Mouse (Mus musculus) cortical plate, adult 2 months (tissue): ENCODE measurements around the gene Irak3. TPM values are rescaled to one million over a fixed set of nuclear protein-coding genes. Genes with fewer than 3 reads are reported as not detected.

Experiments used
- H3K27ac ChIP-seq: fragments of 200-500 bp; 2 replicates; pipeline ENCODE4 v1.5.1; 2012; ENCODE audit warnings: low read length, control low read depth, inconsistent platforms; ENCODE audit not compliant: insufficient read depth
- H3K4me1 ChIP-seq: fragments of 200-500 bp; 2 replicates; pipeline ENCODE4 v1.6.1; 2011; ENCODE audit warnings: low read length; ENCODE audit not compliant: control insufficient read depth, insufficient read depth
- H3K4me3 ChIP-seq: fragments of 200-500 bp; 2 replicates; pipeline ENCODE4 v1.5.1; 2011; ENCODE audit warnings: mild to moderate bottlenecking, low read length, control low read depth; ENCODE audit not compliant: insufficient read depth
- CTCF ChIP-seq: fragments of 200-500 bp; IDR thresholded peaks from 2 replicates; pipeline ENCODE4 v1.5.1; 2011; ENCODE audit warnings: mild to moderate bottlenecking, control low read depth, low read length; ENCODE audit not compliant: insufficient read depth; ENCODE audit errors: extremely low read depth
- POLR2A ChIP-seq: fragments of 200-500 bp; IDR thresholded peaks from 2 replicates; pipeline ENCODE4 v1.6.1; 2011; ENCODE audit warnings: mild to moderate bottlenecking, low read length, control low read depth; ENCODE audit not compliant: insufficient read depth; ENCODE audit errors: extremely low read depth
- polyA plus RNA-seq: library from polyadenylated mRNA; depleted of rRNA; stranded (reverse); fragments of >200 nt; gene quantifications from 2 replicates; pipeline ENCODE4 v1.2.3, GENCODE M21; 2012

Gene Irak3
- polyA plus RNA-seq, 1 experiment, result 0.90 TPM

GRCm38 (mm10) chr10:120189276-120189675 is 12.7 kb downstream of the Irak3 start:
- Histone ChIP-seq H3K4me1 (no peaks in the 10 kb centered on the region), H3K27ac (no peak overlapping the region), H3K4me3 (no peak overlapping the region)
- TF ChIP-seq POLR2A (no peak), CTCF (no peak)

GRCm38 (mm10) chr10:120188513-120188912 is 13.4 kb downstream of the Irak3 start:
- H3K4me1 ChIP-seq, result no peaks in the 10 kb centered on the region
- no peak overlapping the region for H3K27ac ChIP-seq
- H3K4me3 ChIP-seq, result no peak overlapping the region
- TF ChIP-seq CTCF (no peak), POLR2A (no peak)

- no peak for TF ChIP-seq POLR2A
- no peak for TF ChIP-seq CTCF
- no peak overlapping the region for H3K4me3 ChIP-seq
- H3K27ac ChIP-seq, result no peak overlapping the region
- no peaks in the 10 kb centered on the region for H3K4me1 ChIP-seq
Observed at GRCm38 (mm10) chr10:120183342-120183741, 18.6 kb downstream of the Irak3 start.

DNA sequence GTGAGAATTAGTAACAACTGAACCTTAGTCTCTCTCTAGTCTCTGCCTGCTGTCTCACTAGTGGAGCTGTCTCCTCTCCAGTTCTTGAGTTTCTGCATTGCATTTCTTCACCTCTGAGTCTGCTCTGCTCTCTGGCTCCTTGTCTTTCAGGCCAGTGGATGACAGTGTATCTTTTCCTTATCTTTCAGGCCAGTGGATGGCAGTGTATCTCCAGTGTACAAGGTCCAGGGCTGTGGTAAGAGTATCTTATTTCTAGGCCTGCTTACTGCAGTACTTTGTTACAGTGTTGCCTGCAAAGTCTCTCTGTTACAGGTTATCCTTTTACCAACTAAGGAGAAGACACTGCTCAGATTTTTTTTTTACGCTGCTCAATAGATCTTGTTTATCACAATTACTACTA is 19.0 kb downstream of the Irak3 start:
- Histone ChIP-seq H3K4me3 (no peak overlapping the region), H3K27ac (no peak overlapping the region), H3K4me1 (no peaks in the 10 kb centered on the region)
- TF ChIP-seq CTCF (peak; percentile 41; the same call in 1 of the 2 replicates), POLR2A (no peak)

- Histone ChIP-seq H3K27ac (no peak overlapping the region), H3K4me3 (no peak overlapping the region), H3K4me1 (no peaks in the 10 kb centered on the region)
- TF ChIP-seq CTCF (no peak), POLR2A (no peak)
Observed at GRCm38 (mm10) chr10:120174192-120174705, 27.7 kb downstream of the Irak3 start.

DNA sequence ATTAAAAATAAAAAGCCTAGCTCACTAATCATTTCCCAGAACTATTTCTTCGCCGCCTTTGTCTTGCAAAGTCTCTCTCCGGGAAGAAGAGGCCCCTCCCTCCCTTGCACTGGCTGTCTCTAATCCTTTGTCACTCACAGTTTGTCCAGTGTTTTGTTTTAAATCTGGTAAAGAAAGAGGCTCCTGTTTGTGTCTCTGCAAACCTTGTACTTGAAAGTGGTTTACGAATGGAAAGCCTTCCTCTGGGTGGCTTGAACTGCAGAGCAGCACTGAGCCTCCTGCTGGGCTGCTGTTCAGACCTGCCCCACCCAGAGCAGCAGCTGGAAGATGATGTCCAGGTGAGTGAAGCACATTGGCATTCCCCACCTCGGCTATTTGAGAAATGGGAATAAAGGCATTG is 30.6 kb downstream of the Irak3 start:
- Histone ChIP-seq H3K4me1 (no peaks in the 10 kb centered on the region), H3K4me3 (no peak overlapping the region), H3K27ac (no peak overlapping the region)
- TF ChIP-seq POLR2A (no peak), CTCF (no peak)

DNA sequence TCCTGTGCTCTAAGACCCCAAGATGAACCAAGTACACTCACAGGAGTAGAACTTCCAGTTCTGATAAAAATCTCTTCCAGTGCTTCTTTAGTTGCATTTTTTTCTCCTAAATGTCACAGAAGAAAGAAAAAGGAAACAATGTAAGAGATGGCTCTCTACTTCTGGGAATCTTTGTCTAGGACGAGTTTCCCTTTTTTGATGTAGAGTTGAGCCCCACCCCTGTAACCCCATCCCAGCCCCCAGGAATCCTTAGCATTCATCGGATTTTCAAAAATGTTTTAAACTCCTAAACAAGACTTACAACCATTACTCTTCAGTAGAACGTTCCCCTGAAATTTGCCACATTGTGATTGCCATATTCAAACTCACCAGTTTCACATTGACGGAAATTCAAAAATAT is 31.7 kb downstream of the Irak3 start:
- Histone ChIP-seq H3K4me3 (no peak overlapping the region), H3K4me1 (no peaks in the 10 kb centered on the region), H3K27ac (no peak overlapping the region)
- TF ChIP-seq CTCF, result no peak
- no peak for TF ChIP-seq POLR2A

DNA sequence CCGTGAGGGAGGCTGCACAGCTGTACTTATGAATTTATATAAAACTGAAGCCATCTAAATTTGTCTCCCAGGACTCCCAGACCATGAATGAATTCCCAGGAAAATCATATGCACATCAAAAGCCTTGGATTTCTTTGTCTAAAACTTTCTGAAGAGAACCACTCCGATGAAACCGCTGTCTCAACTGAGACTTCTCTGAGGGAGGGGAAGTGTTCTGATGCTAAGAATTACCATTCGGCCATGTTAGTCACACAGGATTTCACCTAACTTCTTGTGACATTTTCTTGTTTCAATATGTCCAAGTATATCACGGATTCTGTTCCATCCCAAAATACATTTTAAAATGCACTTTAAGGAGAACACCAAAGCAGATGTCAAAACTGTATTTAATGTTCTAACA is 32.1 kb downstream of the Irak3 start:
- no peak overlapping the region for H3K4me3 ChIP-seq
- TF ChIP-seq CTCF (no peak), POLR2A (no peak)
- no peaks in the 10 kb centered on the region for H3K4me1 ChIP-seq
- no peak overlapping the region for H3K27ac ChIP-seq

- no peak for TF ChIP-seq POLR2A
- no peak for TF ChIP-seq CTCF
- H3K27ac ChIP-seq, result no peak overlapping the region
- H3K4me1 ChIP-seq, result no peaks in the 10 kb centered on the region
- no peak overlapping the region for H3K4me3 ChIP-seq
Observed at GRCm38 (mm10) chr10:120169064-120169463, 32.9 kb downstream of the Irak3 start.

- Histone ChIP-seq H3K4me1 (no peaks in the 10 kb centered on the region), H3K4me3 (no peak overlapping the region), H3K27ac (no peak overlapping the region)
- TF ChIP-seq CTCF, result no peak
- TF ChIP-seq POLR2A, result no peak
Observed at GRCm38 (mm10) chr10:120168070-120168469, 33.9 kb downstream of the Irak3 start.
